20 mouse cellular contexts compared by ENCODE assay signal in genomic region chr1:172418642-172419041, GRCm38 (mm10). TPM values are rescaled to one million over a fixed set of nuclear protein-coding genes. Genes with fewer than 3 reads are reported as not detected.
"Had no signal": no experiment of that assay in that cellular context is flagged by ENCODE, and none has a peak within 500 bp of the region (broad histone marks: within the 10 kb centered on the region; RNA-seq: fewer than 3 reads in every experiment).

No protein-coding gene starts in this region.

- H3K36me3 ChIP-seq: midbrain, embryonic 10.5 days; midbrain, embryonic 12.5 days; neural tube, embryonic 13.5 days; neural tube, embryonic 15.5 days; stomach, embryonic 15.5 days had no signal

- H3K4me2 ChIP-seq: lung, embryonic 14.5 days; midbrain, embryonic 12.5 days; neural tube, embryonic 13.5 days; neural tube, embryonic 15.5 days; stomach, embryonic 15.5 days had no signal

- ATAC-seq: midbrain, embryonic 16.5 days had no signal

- H3K27ac ChIP-seq: midbrain, embryonic 10.5 days; midbrain, embryonic 12.5 days; neural tube, embryonic 13.5 days; neural tube, embryonic 15.5 days; stomach, embryonic 15.5 days; stomach, postnatal 0 days had no signal

- H3K4me3 ChIP-seq: midbrain, embryonic 10.5 days; midbrain, embryonic 12.5 days; myocyte; neural tube, embryonic 13.5 days; neural tube, embryonic 15.5 days; stomach, embryonic 15.5 days had no signal

- H3K27me3 ChIP-seq: midbrain, embryonic 12.5 days; neural tube, embryonic 13.5 days; neural tube, embryonic 15.5 days; stomach, embryonic 15.5 days had no signal

- H3K9me3 ChIP-seq: midbrain, embryonic 10.5 days; midbrain, embryonic 12.5 days; neural tube, embryonic 13.5 days; neural tube, embryonic 15.5 days; stomach, embryonic 15.5 days had no signal

- DNase-seq: lung, adult 18-20 months; lung, embryonic 14.5 days; lung, postnatal 10 days; lung, postnatal 4 days; midbrain, embryonic 14.5 days; retina, postnatal 1 day; right cerebral cortex, adult 18-20 months; right cerebral cortex, postnatal 25 days; right cerebral cortex, postnatal 4 days; spleen, adult 18-20 months; thymus, adult 2 months; thymus, postnatal 25 days had no signal

- H3K9ac ChIP-seq: lung, embryonic 14.5 days; midbrain, embryonic 12.5 days; neural tube, embryonic 13.5 days; neural tube, embryonic 15.5 days; stomach, embryonic 15.5 days had no signal

- H3K4me1 ChIP-seq: midbrain, embryonic 12.5 days; neural tube, embryonic 15.5 days; stomach, embryonic 15.5 days had no signal

RNA-seq across cellular contexts. Expression of gene Slamf9, which starts 56.5 kb away (rescaled TPM):
- polyA plus RNA-seq: midbrain, embryonic 14.5 days; neural tube, embryonic 13.5 days had no signal
